Mouse (Mus musculus) layer of hippocampus, adult 8-10 months (tissue): ENCODE measurements around the gene 9930111J21Rik1. TPM values are rescaled to one million over a fixed set of nuclear protein-coding genes. Genes with fewer than 3 reads are reported as not detected.
"Not testable (repeated sequence)": the region's sequence is repeated elsewhere in the genome, so short reads cannot be mapped to it uniquely, and the experiment has no call there.

Experiments used
- DNase-seq, 2 experiments: peaks; one replicate each; pipeline ENCODE4 v3.0.0; 2022; ENCODE audit warnings: low spot score in 2 of 2
- total RNA-seq, 4 experiments: library from RNA; stranded (reverse); gene quantifications; 2 replicates each; pipeline ENCODE4 v1.2.4; 2022

Gene 9930111J21Rik1
- 1 to 10 TPM in 3 of 4 experiments, under 1 TPM in 1; 0.95 to 3.3 (median 1.6) TPM for total RNA-seq

DNA sequence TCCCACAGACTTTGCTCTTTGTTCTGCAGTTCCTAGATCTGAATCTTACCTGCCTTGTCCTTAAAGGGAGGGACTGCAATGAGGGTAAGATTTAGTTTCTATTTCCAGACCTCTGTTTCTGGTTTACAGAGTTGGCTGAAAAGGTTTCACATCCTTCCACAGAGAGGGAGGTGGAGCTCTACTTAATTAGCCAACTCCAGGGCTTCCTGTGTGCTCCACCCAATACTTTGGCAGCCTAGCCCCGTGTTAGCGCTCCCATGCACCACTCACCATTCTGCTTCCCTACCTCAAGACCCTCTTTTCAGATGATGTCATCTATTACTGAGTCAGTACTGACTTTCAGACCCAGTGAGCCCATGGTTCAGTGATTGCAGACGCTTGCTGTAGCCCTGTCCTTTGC, at the start of gene 9930111J21Rik1:
Gene 9930111J21Rik1 (minus strand): TSS at position 148 of the 400 bp plus-strand sequence.
- not testable (repeated sequence) for DNase-seq

GRCm38 (mm10) chr11:49012074-49012473, 32.9 kb upstream of the 9930111J21Rik1 start:
- DNase-seq, result not testable (repeated sequence)

GRCm38 (mm10) chr11:49006785-49007184, 27.6 kb upstream of the 9930111J21Rik1 start:
- not testable (repeated sequence) for DNase-seq

DNA sequence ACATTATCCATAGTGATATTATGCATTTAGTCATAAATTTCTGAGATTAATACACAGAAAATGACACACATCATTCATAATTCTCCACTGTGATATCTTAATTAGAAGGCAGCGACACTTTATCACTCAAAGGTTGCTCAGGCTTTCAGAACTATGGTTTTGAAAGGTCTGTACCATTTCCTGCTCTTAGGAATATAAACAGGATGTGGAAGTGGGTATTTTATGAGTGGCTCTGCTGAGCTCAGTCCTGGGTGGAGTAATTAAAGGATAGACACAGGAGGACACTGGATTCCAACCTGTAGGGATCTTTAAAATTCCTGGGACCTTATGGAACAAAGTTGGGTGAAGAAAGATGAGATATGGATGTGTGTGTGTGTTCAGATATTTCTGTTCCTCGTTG, 27.1 kb upstream of the 9930111J21Rik1 start:
- DNase-seq, result not testable (repeated sequence)

GRCm38 (mm10) chr11:49000411-49000810, 21.2 kb upstream of the 9930111J21Rik1 start:
- not testable (repeated sequence) for DNase-seq

GRCm38 (mm10) chr11:48994018-48994417, 14.8 kb upstream of the 9930111J21Rik1 start, which contains the start of gene Tgtp1:
Tgtp1 (minus strand) TSS chr11:48994172.
- not testable (repeated sequence) for DNase-seq

GRCm38 (mm10) chr11:48993296-48993695, 14.1 kb upstream of the 9930111J21Rik1 start:
- not testable (repeated sequence) for DNase-seq

DNA sequence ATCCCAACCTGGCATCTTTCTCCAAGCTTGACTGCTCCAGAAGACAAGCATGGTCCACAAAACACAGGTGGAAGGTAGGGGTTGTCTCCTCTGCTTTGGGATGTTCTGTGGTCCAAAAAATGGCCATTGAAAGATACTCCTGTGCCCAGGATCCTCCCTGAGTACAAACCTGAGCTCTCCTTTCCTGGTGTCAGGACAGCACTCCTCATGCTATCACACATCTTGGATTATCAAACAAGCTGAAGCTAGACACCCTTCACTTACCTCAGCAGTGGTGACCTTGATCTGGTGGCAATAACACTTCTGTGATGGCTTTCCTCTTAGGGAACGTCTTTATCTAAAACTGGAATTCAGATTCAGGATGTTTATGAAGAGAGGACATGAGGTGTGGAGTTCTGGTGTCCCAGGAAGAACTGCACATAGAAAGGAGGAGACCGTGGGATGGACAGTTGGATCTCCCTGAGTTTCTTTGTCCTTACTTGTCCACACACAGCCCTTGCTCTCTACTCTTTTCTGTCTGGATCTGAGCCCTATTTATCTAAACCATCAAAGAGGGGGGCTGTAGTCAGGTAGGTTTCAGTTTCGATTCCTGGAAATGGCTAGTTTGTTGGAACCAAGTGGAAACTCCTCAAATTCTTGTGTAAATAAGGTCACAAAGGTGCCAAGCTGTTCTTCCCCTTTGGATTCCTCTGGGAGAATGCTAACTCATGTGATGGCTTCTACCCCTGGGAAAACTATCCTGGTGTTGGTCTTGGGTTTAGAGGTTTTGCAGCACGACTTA, 12.7 kb upstream of the 9930111J21Rik1 start, which contains the start of gene Gm12185:
Gene Gm12185 (minus strand): TSS at position 487 of the 781 bp plus-strand sequence.
- not testable (repeated sequence) for DNase-seq

- not testable (repeated sequence) for DNase-seq
These were observed 10.8 kb upstream of the 9930111J21Rik1 start for GRCm38 (mm10) chr11:48989981-48990380.

- DNase-seq, result not testable (repeated sequence)
These were observed 9.0 kb upstream of the 9930111J21Rik1 start for GRCm38 (mm10) chr11:48988219-48988618.

DNA sequence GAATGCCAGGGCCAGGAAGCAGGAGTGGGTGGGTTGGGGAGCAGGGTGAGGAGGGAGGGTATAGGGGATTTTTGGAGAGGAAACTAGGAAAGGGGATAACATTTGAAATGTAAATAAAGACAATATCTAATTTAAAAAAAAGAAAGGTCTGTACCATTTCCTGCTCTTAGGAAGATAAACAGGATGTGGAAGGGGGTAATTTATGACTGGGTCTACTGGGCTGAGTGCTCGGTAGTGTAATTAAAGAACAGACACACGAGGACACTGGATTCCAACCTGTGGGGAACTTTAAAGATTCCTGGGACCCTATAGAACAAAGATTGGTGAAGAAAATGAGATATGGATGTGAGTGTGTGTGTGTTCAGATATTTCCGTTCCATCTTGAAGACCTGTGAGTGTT, 3.6 kb upstream of the 9930111J21Rik1 start:
- DNase-seq, result not testable (repeated sequence)

- DNase-seq, result not testable (repeated sequence)
These were observed 854 bp upstream of the 9930111J21Rik1 start for GRCm38 (mm10) chr11:48980052-48980451.

GRCm38 (mm10) chr11:48978240-48978939, 808 bp downstream of the 9930111J21Rik1 start, which contains the start of gene Olfr56:
Olfr56 (plus strand) TSS chr11:48978889.
- DNase-seq, result not testable (repeated sequence)

DNA sequence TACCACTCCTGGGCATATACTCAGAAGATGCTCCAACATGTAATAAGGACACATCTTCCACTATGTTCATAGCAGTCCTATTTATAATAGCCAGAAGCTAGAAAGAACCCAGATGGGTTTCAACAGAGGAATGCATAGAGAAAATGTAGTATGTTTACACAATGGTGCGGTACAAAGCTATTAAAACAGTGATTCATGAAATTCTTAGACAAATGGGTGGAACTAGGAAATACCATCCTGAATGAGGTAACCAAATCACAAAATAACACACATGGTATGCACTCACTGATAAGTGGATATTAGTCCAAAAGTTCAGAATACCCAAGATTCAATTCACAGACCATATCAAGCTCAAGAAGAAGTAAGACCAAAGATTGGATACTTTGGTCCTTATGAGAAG, 4.5 kb downstream of the 9930111J21Rik1 start:
- not testable (repeated sequence) for DNase-seq

DNA sequence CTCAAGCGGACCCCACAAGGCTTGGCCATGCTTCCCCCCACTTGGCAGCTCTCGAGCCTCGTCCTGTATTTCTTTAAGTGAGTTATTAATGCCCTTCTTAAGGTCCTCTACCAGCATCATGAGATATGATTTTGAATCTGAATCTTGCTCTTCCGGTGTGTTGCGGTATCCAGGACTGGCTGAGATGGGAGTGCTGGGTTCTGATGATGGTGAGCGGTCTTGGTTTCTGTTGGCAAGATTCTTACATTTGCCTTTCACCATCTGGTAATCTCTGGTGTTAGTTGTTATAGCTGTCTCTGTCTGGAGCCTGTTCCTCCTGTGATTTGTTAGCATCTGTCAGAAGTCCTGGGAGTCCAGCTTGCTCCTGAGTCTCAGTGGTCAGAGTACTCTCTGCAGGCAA, 33.1 kb downstream of the 9930111J21Rik1 start, which contains the start of gene Psme2b:
Gene Psme2b (minus strand): TSS at position 101 of the 400 bp plus-strand sequence.
- not testable (repeated sequence) for DNase-seq

DNA sequence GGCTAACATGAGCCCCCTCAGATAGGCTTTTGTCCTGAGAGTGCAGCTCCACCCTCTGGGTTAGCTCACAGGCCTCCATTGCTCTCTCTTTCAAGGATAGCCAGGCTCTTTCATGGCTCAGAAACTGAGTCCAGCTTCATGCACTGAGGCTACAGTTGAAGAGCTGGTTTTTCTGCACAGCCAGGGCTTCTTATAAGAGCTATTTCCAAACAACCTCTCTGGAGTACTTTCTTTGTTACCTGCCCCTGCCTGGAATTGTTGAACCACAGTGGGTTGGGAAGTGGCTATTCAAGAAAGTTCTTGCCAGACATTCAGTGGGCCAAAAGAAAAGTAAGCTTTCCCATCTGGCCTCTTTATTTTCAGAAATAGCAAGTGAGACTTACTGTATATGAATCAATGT, 39.9 kb downstream of the 9930111J21Rik1 start:
- not testable (repeated sequence) for DNase-seq

- not testable (repeated sequence) for DNase-seq
These were observed 43.9 kb downstream of the 9930111J21Rik1 start for GRCm38 (mm10) chr11:48935291-48935690.

DNA sequence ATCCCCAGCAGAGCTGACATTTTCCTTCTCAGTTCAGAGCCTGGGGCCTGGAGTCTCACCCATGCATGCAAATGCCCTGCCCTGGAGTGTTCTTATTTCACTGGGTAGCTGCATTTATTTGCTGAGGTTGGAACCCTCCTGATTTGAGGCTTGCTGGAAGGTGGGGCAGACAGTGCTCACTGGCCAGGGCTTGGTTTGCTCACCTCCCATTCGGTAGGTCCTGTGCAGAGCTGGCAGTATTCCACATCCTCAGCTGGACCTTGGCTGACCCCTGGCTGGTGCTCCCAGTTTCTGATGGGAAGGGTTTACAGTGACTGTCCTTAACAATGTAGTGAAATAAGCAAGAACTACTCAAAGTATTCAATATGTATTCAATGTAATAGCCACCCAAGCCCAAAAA, 45.3 kb downstream of the 9930111J21Rik1 start:
- DNase-seq, result not testable (repeated sequence)

GRCm38 (mm10) chr11:48933422-48933821, 45.8 kb downstream of the 9930111J21Rik1 start:
- not testable (repeated sequence) for DNase-seq

- not testable (repeated sequence) for DNase-seq
These were observed 51.1 kb downstream of the 9930111J21Rik1 start for GRCm38 (mm10) chr11:48928068-48928467.

DNA sequence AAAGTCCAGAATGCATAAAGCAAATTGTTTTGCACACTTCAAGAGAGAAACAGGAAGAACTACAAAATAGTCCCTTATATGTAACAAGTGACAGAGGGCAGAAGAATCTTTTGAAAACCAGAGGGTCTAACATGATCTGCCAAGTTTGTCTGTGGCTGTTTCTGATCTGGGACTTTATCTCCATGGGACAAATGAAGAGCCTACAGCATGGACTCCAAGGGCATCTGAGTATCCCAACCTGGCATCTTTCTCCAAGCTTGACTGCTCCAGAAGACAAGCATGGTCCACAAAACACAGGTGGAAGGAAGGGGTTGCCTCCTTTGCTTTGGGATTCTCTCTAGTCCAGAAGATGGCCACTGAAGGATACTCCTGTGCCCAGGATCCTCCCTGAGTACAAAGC, 52.8 kb downstream of the 9930111J21Rik1 start:
- not testable (repeated sequence) for DNase-seq

DNA sequence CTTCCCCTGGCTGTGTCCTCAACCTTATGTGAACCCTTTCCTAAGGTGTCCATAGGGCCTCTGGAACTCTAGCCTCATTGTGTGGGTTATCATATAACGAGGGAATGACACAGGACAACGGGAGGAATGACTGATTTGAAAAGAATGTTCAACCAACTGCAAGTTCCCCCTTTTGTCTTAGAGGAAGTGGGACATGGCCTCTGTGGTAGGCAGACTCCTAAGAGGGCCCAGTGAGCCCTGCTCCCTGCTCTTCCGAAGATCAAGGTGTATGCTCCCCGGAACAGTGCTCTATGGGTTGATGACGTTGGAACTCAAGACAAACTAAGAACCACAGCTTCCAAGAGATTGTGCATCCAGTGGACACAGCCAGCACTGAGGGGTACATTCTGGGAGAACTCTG, 55.4 kb downstream of the 9930111J21Rik1 start:
- DNase-seq, result not testable (repeated sequence)
